Mouse (Mus musculus) layer of hippocampus, postnatal 14 days (tissue): ENCODE results near the gene Cers6. TPM values are rescaled to one million over a fixed set of nuclear protein-coding genes. Genes with fewer than 3 reads are reported as not detected.

ENCODE experiments used
- DNase-seq, 2 experiments: peaks; one replicate each; pipeline ENCODE4 v3.0.0; 2021 to 2022; ENCODE audit warnings: low spot score in 2 of 2, mixed read lengths in 1 of 2
- total RNA-seq, 2 experiments: library from RNA; stranded (reverse); gene quantifications; 2 replicates each; pipeline ENCODE4 v1.2.3; 2021

Cers6 gene
- total RNA-seq, 2 experiments from 2014 or later, result 76.6 to 81.6 TPM

DNA sequence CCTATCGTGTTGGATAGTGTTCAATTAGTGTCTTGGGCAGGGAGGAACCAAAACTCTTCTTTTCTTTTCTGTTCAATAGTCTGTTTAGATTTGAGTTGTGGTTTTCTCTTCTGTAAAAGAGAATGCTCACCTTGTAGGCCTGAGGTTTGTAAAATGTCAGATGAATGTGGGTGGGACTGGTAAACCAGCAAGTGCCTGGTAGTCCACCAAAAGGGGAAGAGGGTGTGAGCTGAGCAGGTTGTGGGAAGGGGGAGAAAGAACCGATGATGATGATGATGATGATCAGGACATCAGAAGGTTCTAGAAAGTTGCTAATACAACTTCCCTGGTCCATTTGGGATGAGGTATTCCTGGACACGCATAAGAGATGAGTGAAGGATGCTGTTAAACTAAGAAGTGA, 55.1 kb downstream of the Cers6 start:
- no peak for DNase-seq

DNA sequence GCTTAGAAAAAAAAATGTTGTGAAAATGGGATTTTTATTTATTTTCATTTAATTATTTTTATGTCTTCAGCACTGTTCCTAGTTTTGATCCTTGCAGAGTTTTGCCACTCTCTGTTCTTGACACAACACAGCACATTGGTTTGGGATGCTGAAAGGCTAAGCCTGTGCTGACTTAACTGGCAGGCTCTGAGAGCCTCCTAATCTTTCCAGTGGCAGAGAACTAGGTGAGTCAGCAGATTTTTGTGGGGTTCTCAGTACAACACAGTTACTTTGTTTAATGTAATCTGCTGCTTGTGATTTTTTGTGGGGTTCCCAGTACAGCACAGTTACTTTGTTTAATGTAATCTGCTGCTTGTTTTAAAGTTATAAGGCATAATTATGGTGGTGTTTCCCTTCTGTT, 55.8 kb downstream of the Cers6 start:
- DNase-seq, result no peak

DNA sequence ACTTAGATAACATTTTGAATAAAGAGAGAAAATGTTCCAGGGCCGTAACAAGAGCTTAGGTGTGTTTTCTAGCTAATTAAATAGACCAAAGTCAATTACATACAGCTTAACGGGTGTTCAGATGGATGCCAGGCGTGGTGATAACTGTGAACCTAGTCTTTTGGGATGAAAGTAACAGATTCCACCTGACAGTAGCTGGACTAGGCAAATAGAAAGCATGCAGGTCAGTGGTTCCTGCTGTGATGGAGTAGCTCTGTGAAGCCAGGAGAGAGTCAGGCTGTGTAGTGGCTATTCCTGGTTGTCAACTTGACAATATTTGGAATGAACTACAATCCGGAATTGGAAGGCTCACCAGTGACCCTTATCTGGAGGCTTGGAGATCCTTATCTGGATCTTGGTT, 56.3 kb downstream of the Cers6 start:
- DNase-seq, result no peak

DNA sequence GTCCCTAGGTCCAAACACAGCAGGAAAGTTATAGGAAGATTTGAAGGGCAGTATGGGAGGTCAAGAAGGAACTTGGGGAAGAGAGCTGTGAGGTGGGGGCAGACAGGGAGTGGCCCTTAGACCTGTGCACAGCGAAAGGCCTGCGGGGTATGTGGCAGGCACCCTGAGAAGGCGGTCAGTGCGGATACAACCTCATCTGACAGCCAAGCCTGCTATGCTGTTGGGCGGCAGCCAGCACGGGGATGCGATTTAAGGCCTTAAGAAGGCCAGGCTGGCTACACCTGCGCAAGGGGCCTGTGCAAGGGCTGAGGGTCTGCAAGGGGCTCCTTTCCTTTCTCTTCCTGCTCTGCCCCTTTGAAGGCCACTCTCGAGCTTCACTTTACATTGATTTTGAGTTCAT, 63.1 kb downstream of the Cers6 start:
- DNase-seq, result no peak

DNA sequence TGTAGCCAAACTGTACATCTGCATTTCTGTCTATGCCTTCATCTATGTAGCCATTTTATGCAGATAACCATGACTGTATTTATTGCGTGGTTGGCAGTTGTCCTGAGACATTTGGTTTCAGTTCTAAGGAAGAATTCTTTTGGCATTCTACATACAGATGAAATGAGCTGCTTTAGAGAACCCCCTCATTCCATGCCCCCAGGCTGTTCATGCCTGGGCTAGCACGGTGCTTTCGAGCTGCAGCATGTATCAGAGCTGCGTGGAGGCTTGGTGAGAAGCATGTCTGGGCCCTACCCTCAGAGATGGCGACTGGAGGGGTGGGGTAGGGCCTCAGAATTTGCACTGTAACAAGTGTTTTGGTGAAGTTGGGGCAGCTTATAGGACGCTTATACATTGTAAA, 64.3 kb downstream of the Cers6 start:
- DNase-seq, result no peak

DNA sequence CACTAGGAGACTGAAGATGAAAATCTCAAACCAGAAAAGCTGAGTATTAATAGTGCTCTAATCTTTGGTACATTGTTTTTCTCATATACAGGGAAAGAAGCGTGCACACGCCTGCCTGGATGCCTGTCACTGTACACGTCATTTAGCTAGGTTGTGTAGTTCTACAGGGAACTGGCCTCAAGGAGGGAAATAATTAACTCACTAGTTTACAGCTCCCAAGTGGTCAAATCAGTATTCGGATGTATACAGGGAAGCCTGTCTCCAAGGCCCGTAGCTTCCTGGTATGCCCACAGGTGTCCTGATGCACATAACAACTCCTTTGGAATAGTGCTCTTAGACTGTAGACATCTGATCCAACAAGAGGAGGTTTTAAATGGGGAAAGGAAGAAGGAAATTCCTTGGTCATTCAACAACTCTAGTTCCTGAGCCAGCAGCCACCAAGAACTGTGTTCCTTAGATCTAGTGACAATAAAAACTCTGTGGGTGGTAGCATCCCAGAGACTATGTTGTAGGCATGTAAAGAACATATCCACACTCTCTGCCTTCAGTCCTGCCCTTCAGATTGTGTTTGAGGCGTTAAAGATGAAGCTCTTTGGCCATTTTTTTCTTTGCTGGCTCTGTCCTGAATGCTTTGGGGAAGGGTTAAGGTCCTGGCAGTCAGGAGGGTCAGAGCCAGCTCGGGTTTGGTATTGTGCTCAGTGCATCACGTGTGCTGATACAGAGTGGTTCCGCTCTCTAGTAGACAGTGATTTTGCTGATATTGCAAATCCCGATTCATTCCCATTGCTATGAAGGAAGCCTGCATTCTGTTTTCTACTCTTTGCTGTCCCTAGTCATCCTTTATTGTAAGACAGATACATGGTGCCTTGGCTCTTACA, 65.9 kb downstream of the Cers6 start:
- no peak for DNase-seq

DNA sequence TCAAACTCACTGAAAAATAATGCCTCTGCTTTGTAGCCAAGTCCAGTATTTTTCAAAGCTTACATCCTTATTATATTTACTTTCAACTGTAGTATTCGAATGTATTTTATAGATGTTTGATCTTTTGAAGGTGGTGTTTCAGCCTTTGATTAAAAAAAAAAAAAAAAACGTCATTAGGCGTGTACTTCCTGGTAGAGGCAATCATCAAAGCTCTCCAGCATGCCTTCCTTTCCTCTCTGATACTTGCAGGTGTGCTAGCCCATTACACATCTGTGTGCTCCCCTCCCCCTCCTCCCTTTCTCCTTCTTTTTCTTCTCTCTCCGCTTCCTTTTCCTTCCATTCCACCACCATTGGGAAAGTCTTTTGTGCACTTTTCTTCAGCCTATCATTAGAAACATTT, 71.0 kb downstream of the Cers6 start:
- no peak for DNase-seq

DNA sequence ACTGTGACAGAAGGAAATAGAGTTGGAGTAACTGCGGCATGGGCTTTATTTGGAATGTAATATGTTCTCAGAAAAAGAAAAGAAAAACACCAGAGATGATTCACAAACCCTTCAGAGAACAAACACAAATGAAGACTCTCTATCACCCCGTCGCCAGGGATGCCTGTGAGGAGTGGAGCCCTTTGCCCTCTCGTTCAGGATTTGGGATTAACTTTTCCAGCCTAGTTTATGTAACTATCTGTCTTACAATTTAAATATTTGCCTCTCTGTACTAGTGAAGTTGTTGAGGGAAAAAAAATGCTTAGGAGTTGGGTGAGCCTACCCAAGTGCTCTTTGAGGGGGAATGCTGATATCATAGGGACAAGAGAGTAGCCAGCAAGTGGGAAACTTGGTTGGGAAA, 71.4 kb downstream of the Cers6 start:
- DNase-seq, result no peak

DNA sequence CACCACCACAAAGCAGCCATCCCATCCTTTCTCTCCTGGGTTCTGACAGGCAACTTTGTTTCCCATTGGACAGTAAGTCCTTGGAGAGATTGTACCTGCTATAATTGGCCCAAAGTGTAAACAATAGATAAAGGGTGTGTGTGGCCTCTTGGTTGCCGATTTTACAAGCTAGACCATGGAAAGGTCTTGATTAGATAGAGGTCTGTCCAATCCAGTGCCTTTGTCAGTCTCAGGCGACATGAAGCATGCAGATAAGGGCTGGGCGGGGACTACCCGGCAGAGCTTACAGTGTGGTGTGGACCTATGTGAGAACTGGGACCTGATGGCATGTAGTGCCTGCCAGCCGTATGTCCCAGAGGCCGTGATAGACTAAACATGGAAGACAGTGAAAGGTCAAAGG, 73.4 kb downstream of the Cers6 start:
- no peak for DNase-seq

DNA sequence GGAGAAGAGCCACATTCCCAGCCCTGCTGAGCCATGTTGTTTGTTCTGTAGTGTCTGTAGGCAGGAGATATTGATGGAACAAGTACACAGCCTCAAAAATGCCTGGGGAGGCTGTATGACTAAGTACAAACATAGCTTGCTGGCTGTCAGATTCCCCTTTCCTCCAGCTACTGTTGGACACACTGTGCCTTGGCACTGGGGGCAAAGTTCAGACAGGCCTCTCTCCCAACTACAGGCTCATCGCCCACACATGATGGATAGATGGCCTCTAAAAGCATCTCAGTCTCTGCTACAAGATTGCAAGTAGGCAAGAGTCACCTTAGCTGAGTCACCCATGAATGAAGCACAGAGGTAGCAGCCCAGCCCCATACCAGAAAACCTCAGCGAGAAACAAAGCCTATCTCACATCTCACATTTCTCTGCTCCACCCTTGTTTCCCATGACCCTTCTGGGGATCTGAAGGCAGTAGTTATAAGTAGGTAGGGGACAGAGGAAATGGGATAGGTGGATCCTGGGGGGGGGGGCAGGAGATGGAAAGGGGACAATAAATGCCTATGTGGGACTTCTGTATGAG, 74.6 kb downstream of the Cers6 start:
- no peak for DNase-seq

DNA sequence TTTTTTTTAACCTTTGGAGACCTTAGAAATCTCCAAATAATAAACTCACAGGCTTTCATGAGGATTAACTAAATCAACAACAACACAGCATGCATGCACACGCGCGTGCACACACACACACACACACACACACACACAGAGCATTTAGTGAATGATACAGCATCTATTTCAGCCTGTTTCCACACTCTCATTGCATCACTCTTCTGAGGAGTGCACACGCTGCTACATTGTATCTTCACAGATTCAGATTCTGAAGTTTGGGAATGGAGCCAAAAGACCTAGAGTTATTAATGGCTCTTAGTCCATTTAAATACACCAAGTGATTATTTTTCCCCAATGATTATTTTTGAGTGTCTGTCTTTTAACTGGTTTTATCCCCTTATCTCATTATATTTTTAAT, 75.5 kb downstream of the Cers6 start:
- DNase-seq, result no peak

DNA sequence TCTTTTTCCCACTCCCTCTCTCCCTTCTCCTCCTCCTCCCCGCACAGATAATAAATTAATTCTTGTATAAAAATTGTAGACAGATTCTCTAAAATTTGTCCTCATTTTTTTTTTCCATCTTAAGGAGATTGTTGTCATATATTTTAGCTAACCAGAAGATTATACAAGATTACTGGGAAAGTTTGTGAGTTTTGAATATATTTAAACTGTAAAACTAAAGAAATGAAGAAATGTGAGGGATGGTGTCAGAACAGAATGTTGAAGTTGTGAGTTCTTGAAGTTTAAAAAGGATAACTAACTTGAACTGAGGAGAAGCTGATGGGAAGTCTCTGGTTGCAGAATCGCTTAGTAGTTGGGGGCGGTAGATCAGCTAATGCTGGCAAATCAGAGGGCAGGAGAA, 76.6 kb downstream of the Cers6 start:
- DNase-seq, result no peak

DNA sequence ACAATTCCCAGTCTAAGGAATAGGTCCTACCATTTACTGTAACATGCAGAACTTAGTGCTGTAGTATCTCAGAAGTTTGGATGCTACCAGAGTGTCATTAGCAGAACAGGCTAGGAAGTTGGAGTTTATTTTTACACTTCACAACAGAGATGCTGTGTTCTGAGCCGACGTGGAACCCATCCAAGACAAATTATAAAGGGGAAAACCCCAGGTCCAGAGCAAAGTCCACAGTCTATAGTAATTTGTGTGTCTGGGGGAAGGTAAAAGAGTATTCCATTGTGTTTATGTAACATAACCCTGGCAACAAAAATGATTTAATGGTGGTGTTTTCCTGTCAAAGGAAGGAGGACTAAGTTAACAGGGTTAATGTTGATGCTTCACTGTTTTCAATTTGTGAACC, 83.7 kb downstream of the Cers6 start:
- DNase-seq, result no peak

DNA sequence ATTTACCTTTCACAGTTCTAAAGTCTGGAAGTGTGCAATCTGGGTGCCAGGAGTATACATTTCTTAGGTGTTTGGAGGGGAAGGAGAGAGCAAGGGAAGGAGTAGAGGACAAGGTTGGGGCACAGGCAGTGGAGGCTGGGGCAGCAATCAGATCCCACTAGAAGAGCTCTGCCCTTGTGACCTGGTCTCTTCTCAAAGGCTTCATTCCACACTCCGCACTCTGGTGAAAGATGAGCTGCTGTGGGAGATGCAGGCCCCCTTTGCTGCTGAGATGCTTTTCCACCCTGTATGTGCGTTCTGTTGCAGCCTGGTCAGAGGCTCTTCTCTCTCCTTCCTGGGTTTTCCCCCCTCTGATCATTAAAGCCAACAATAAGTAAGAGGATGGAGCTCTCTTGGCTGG, 84.7 kb downstream of the Cers6 start:
- no peak for DNase-seq

DNA sequence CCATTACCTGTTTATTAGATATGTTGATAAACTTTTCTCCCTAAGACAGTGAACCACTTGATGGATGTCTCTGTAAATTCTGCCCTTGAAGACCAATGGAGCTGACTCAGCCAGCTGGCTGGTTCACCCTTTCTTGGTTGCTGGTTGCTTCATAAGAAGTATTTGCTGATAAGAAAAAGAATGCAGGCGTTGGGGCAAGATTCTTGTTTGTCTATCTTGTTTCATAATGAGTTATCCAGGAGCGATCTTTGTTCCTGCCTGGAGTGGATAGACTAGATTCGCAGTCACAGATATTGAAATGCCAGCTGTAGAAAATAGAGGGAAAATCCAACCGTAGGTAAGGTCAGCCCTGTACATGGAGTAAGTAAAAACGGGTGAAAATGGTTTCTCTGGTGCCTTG, 85.6 kb downstream of the Cers6 start:
- no peak for DNase-seq

DNA sequence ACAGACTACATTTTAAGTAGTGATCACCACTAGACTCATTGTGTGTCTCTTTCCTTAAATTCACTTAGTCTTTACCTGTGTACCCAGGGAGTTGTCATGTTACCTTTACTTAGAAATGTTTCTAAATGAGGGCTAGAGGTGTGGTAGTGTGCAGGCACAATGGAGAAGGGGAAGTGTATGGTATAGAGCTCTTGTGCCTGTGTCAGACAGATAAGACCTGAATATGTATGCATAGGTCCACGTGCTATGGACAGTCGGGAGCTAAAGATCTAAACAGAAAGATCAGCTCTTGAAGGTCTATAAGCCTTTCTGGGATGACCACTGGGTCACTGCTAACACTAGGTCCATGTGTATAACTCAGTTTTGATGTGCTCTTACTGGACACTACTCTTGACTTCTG, 87.9 kb downstream of the Cers6 start:
- no peak for DNase-seq

DNA sequence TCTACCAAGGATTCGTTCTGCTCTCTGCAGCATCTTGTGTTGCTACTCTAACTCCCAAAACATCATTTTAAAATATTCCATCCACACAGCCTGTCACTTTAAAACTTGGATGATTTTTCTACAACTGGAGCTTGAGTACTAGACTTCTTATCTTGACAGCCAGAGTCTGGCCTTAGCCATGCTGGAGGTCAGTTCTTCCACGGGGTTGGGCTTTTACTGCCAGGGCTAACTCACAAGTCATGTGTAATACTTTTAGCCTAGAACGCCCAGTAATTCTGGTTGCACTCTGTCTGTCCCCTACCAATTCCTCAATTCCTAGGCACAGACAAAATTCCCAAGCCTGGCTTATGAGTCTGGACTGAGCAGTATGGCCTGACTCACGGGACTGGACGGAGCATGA, 88.5 kb downstream of the Cers6 start:
- DNase-seq, result no peak

DNA sequence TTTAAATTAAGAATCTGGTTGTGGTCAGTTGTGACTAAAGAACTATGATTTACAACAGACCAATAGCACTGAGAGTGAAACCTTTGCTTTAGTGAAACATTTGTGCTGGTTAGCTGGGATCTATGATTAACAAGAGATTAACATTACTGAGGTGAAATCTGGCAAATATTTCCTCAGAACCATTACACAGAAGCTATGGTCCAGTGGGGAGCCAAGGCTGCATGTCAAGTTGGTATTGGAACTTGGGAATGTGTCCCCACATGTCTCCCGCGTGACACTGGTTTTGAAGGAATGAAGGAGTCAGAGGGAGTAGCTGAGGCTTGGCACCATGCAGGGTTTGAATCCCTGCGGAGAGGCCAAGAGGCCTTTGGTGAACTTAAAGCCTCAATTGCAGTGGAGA, 90.5 kb downstream of the Cers6 start:
- no peak for DNase-seq

DNA sequence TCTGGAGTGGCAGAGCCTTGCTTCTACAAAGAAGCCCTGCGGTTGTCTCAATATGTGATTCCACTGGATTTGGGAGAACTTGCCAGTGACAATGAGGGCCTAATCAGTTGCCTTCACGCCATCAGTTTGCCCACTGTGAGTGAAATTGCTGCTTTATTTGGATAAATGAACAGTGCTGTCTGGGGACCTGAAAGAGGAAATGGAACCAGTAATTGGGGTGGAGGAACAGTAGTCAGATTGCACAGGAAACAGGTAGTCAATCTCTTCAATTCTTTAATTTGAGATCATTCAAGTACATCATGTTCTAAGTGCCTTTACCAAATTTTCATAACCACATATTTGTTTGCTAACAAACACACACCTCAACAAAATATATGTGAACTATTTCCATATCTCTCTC, 92.4 kb downstream of the Cers6 start:
- no peak for DNase-seq

DNA sequence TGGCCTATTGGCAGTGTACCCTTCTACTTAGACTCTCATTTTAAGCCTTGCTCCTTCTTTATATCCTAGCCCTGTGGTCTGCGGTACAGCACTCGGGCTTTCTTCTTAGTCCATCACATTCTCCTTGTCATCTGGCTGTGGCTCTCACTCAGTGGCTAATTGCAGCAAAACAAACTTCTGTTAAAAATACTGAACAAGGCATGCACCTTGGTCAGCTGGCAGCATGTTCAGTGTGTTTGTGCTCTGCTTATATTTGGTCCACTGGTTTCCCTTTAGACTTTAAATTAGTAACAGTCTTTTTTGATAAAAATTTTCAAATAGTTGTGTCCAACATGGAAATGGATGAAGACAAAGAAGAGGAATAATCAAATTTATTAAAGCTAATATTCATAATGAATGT, 94.3 kb downstream of the Cers6 start:
- no peak for DNase-seq

DNA sequence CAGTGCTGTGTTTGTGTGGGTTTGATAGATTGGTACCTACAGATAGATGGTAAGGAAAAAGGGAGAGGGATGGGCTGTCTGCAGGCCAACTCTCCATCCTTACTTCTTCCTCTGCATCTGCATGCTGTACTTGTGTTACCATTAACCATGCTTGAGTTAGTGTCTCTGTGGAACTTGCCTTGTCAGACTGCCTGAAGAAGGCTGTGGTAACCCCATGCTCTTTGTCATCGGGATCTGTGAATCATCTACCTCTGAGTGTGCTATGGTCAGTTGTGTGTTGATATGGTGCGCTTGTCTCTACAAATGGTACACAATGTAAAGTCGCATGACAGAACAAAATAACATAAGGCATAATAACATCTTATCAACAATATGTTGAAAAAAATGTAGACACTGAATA, 94.9 kb downstream of the Cers6 start:
- DNase-seq, result no peak

DNA sequence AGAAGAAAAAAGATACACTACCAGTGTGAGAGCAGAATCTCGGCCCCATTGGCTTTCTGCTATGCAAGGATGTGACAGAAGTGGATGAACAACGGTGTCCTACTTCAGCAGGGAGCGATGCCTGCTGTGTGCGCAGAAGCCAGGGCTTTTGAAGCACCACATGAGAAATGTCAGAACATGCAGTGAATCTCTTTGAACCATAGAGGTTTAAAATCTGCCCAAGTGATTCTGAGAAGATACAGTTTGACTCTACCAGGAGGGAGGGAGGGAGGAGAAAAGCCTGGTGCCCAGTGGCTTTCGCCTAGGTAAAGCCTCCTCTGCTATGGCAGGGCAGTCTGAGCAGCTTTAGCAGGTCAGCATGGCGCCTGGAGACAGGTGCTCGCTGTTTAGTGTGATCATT, 96.6 kb downstream of the Cers6 start:
- DNase-seq, result no peak

DNA sequence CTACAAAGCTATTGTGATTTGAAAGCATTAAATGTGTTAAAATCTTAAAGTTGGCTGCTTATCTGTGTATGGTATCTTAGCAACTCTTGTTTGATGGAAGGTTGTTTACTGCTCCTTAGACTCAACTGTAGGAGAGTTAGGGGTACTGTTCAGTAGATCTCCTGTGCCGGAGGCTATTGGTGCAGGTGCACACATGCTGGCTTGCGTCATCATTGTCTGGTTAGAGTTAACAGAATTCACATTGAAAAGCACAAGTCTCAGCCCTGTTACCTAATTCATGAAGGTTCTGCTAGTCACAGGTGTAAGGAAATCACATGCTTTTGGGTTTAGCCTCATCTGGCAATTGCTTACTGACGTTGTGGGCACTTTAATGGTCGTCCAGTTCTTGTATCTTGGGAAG, 98.3 kb downstream of the Cers6 start:
- no peak for DNase-seq
